Mouse (Mus musculus) CD4-positive, CD25-positive, alpha-beta regulatory T cell, adult 9 weeks (primary cell): ENCODE data around the gene Cyp2t4. TPM values are rescaled to one million over a fixed set of nuclear protein-coding genes. Genes with fewer than 3 reads are reported as not detected.

ENCODE experiments used
- polyA plus RNA-seq: library from polyadenylated mRNA; unstranded; fragments of 100-300 nt; shearing (Covaris generic); gene quantifications from one replicate; pipeline ENCODE4 v1.2.1, GENCODE M21; 2017

Gene Cyp2t4
- polyA plus RNA-seq = not detected

DNA sequence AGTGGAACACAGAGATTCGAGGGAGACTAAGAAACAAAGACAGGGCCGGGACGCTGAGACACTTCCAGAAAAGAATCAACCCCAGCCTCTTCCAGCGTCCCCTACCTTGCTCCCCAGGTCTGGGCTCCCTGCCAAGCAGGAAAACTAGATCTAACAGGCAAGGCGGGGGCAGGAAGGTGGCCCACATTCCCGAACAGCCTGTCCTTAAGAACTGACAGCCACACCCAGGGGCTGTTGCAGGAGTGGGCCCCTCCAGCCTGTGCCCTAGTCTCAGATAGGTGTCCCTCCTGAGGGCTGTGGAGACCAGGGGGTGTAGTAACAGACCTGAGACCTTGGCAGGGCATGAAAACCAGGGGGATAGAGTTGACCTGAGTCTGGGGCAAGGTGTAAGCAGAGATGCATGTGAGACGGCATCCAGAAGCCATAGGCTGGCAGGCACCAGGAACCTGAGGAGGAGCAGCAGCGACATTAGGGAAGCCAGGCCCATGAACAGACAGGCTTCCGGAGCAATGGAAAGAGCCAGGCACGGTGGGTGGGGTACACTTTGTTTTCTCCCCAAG, at the start of gene Cyp2t4:
TSS of gene Cyp2t4 (plus strand) at position 510 of the 560 bp plus-strand sequence.

DNA sequence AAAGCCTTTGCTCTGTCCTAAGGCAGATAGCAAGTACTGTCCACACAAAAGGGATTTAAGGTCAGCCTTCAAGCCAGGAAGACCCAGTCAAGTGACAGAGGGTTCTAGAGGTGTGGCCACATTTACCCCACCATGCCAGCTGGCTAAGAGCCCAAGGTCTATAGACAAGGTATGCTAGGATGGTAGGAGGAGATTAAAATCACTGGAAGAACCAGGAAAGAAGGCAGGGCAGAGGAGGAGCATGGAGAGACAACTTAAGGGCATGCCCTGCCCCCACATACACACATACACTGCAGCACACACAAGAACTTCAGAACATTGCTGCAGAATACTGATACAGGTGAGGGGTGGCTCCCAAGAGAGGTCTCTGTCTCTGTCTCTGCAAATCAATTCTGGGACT, 33.8 kb upstream of the Cyp2t4 start, which contains the start of gene Cyp2f2:
TSS of gene Cyp2f2 (plus strand) at position 234 of the 400 bp plus-strand sequence.

DNA sequence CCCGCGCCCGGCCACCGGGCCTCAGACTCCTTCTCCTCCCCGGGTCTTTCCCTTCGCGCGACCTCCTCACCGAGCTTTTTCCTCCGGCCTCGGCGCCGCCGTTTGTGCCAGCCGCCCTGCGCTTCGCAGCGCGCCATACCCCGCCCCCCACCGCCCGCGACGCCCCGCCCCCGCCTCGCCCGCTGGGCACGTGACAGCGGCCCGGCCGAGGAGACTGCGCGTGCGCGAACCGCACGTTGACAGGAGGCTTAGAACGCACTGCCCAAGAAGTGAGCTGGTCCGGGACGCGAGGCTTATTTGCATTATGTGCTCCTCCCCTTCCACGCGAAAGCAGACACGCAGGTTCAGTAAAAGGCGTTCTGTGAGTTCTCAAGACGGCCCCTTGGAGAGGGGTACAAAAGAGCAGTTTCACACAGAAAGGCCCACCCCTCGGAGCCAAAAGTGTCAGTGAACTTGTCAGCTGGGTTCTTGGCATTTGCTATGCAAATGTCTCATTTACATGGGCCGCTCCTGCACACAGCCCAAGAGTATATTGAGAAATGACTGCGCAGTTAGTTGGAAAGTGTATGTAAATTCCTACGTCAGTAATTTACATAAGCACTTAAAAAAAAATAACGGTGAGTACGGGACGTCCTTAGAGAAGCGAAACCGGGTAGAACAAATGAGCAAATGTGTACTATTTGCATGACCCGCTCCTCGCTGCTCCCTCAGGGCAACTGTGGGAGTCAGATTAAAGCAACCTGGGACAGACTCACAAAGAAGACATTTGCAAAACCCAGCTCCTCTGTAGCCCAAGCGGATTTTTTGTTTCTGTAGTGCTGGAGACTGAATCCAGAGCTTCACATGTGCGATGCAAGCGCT, 13.3 kb downstream of the Cyp2t4 start, which contains the start of gene Egln2:
TSS of gene Egln2 (minus strand) at position 189 of the 861 bp plus-strand sequence.

DNA sequence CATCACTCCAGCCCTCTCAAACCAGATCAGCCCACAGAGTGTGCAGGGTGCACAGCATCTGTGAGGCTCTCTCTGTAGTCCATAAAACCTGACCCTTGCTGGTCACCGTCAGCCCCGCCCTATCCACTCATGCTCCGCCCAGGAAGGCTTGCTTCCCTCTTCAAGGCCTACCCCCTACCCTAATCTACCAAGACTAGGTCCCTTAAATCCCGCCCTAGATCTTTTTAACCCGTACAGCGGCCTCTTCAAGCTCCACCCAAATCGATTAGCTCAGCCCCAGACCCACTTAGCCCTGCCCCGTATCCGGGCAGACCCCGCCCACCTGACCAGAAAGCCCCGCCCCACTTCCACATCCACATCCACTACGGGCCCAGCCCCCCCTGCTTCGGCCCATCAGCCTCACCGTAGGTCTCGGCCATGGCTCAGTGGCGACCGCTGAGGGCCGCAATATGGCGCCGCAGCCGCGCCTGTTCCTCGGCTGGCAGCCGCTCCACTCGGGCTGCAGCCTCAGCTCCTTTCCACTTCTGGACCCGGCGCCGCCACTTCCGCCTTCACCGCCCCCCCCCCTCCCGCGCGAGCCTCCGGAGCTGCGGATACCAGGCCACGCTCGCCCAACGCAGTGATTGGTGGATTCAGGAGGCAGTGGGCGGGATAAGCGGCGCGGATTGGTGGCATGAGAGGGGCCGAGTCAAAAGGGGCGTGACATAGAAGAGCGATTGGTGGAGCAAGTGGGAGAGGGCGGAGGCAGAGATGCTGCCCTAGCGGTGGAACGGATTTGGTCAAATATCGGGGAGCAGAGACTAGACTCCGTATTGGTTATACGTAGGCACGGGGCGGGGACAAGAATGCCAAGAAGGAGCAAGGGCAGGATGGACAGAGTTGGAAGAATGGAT, 25.1 kb downstream of the Cyp2t4 start, which contains the start of gene Rab4b:
TSS of gene Rab4b (minus strand) at position 573 of the 893 bp plus-strand sequence.

DNA sequence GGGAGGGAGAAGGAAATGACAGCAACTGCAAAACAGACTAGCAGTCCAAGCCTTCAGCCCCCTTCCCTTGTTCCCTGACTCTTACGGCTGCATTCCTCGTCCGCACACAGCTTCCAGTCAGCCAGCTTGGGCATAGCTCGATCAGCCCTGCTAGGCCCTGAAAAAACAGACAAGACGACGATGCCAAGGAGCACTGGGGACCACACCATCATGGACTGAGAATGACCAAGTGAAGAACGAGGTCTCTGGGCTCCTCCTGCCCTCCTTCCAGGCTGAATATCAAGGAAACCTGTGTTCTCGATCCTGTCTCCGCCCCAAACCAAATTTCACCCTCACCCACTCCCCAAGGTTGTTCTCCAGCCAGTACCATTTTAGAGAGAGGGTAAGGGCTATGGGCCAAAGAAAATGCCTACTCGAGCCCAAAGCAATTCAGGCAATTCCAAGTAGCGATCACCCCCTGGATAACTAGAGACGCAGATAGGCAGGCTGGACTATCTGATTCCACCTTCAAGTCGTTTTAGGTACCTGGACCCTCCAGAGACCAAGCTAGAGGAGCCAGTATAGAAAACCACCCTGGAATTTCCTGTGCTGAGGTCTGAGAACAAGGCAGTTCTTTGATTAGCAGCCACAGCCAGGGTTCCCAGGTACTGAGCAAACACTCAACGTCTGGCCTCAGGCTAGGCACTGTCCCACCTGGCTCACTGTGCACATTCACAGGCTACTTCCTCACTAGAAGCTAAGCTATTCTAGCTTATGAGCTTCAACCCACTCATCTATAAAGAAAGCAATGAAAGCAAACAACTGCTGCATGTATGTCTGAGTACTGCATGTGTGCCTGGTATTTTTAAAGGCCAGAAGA, 27.6 kb downstream of the Cyp2t4 start, which contains the start of the genes Gm21983 and Mia:
TSS of gene Gm21983 (minus strand) at position 250 of the 859 bp plus-strand sequence.
TSS of gene Mia (minus strand) at position 321 of the 859 bp plus-strand sequence.

DNA sequence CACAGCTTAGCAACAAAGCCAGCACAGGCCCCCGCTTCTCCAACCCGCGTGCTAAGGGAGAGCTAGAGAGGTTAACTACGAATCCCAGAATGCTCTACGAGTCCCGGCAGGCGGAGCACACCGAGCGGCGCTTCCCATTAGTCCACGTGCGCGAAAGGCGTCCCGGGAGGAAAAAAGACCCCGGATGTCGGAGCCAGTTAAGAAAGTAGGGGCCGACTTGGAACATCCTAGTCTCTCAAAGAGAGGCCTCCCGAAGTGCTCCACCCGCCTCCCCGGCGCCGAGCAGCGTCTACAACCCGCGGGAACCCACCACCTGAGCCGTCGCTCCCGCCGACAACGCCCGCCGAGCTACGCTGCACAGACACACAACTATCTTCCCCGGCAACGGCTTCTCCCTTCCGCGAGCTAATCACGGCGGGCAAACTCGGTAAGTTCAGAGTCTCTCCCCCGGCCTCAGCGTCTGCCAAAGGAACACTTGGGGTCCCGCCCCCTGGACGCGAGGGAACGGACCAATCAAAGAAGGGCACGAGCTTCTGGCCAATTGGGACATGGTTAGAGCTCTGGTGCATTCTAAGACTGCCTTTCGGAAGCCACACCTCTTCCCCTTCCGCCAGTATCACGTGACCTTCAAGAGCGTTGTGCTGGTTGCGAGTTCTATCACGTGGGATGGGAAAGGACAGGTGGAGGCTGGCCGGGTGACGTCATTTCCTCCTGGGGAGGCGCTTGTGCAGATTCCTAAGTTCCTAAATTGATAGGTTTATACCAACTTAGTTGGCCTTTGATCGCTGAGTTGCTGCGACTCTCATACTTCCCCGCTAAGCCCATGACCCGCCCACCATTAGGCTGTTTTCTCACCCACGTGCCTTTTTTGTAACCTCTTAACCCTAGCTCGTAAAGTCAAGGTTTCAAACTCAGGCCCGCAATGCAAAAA, 42.4 kb downstream of the Cyp2t4 start, which contains the start of the genes BC024978 and Snrpa:
TSS of gene BC024978 (plus strand) at position 101 of the 931 bp plus-strand sequence.
TSS of gene Snrpa (minus strand) at position 591 of the 931 bp plus-strand sequence.

Other genes with a start within 250 kb of the Cyp2t4 start
- gene Cyp2a22, start 214.3 kb upstream of the Cyp2t4 start, polyA plus RNA-seq = not detected
- not detected for gene Cyp2a12, start 124.6 kb upstream of the Cyp2t4 start, polyA plus RNA-seq
- not detected for gene Cyp2f2, start 33.8 kb upstream of the Cyp2t4 start, polyA plus RNA-seq
- 82.5 TPM for gene Egln2, start 13.1 kb downstream of the Cyp2t4 start, polyA plus RNA-seq
- 171 TPM for gene Rab4b, start 25.2 kb downstream of the Cyp2t4 start, polyA plus RNA-seq
- gene Gm21983, start 27.4 kb downstream of the Cyp2t4 start, polyA plus RNA-seq = 0.52 TPM
- not detected for gene Mia, start 27.4 kb downstream of the Cyp2t4 start, polyA plus RNA-seq
- gene BC024978, start 42.1 kb downstream of the Cyp2t4 start, polyA plus RNA-seq = 1.8 TPM
- gene Snrpa, start 42.6 kb downstream of the Cyp2t4 start, polyA plus RNA-seq = 118 TPM
- gene Itpkc, start 74.9 kb downstream of the Cyp2t4 start, polyA plus RNA-seq = 3.1 TPM
- 29.0 TPM for gene Coq8b, start 79.3 kb downstream of the Cyp2t4 start, polyA plus RNA-seq
- gene Numbl, start 104.7 kb downstream of the Cyp2t4 start, polyA plus RNA-seq = 0.29 TPM
- 0.55 TPM for gene Ltbp4, start 184.0 kb downstream of the Cyp2t4 start, polyA plus RNA-seq
- 101 TPM for gene Shkbp1, start 202.3 kb downstream of the Cyp2t4 start, polyA plus RNA-seq
- gene Gm20479, start 203.7 kb downstream of the Cyp2t4 start, polyA plus RNA-seq = 1.2 TPM